Mouse (Mus musculus) CD4-positive, CD25-positive, alpha-beta regulatory T cell, adult 9 weeks (primary cell): ENCODE results near the gene Fahd2a. TPM values are rescaled to one million over a fixed set of nuclear protein-coding genes. Genes with fewer than 3 reads are reported as not detected.

Source experiments
- polyA plus RNA-seq: library from polyadenylated mRNA; unstranded; fragments of 100-300 nt; shearing (Covaris generic); gene quantifications from one replicate; pipeline ENCODE4 v1.2.1, GENCODE M21; 2017

The Fahd2a gene
- polyA plus RNA-seq = 40.3 TPM

GRCm38 (mm10) chr2:127444055-127444789 is at the start of gene Fahd2a:
Gene Fahd2a, minus strand, starts transcription at chr2:127444565.

GRCm38 (mm10) chr2:127424977-127425376 is 19.4 kb downstream of the Fahd2a start, which contains the start of gene Gpat2:
Gene Gpat2, plus strand, starts transcription at chr2:127425199.

Other genes starting within 250 kb of the Fahd2a start
- gene 1810024B03Rik, start 236.3 kb downstream of the Fahd2a start, polyA plus RNA-seq = 1.4 TPM
- 129 TPM for gene Snrnp200, start 236.2 kb downstream of the Fahd2a start, polyA plus RNA-seq
- gene Ciao1, start 196.7 kb downstream of the Fahd2a start, polyA plus RNA-seq = 119 TPM
- gene Tmem127, start 196.7 kb downstream of the Fahd2a start, polyA plus RNA-seq = 23.9 TPM
- 28.4 TPM for gene Stard7, start 174.3 kb downstream of the Fahd2a start, polyA plus RNA-seq
- gene Dusp2, start 108.4 kb downstream of the Fahd2a start, polyA plus RNA-seq = 16.4 TPM
- gene Astl, start 105.9 kb downstream of the Fahd2a start, polyA plus RNA-seq = 0.33 TPM
- gene Adra2b, start 81.4 kb downstream of the Fahd2a start, polyA plus RNA-seq = not detected
- gene Gpat2, start 19.4 kb downstream of the Fahd2a start, polyA plus RNA-seq = 0.37 TPM
- gene Kcnip3, start 77.5 kb upstream of the Fahd2a start, polyA plus RNA-seq = 0.67 TPM
- not detected for gene Prom2, start 96.9 kb upstream of the Fahd2a start, polyA plus RNA-seq
- 5.0 TPM for gene Zfp661, start 142.5 kb upstream of the Fahd2a start, polyA plus RNA-seq
- 166 TPM for gene Mrps5, start 142.7 kb upstream of the Fahd2a start, polyA plus RNA-seq
- not detected for gene Mal, start 212.1 kb upstream of the Fahd2a start, polyA plus RNA-seq